Mouse (Mus musculus) intestine, embryonic 16.5 days (tissue): ENCODE measurements around the gene Arih1. TPM values are rescaled to one million over a fixed set of nuclear protein-coding genes. Genes with fewer than 3 reads are reported as not detected.

Source experiments
- ATAC-seq: fragments of 200-750 bp; cut with Nextera tagmentation; 2 replicates; pipeline ENCODE4 v1.8.0; 2017; ENCODE audit warnings: moderate TSS enrichment, moderate library complexity
- H3K27ac ChIP-seq: fragments of 300-500 bp; sonication (generic); 2 replicates; pipeline ENCODE4 v1.5.1; 2014; ENCODE audit warnings: mild to moderate bottlenecking, low read length
- H3K27me3 ChIP-seq: fragments of 300-500 bp; sonication (generic); replicated peaks from 2 replicates; pipeline ENCODE4 v1.6.1; 2014; ENCODE audit warnings: low read length, control low read depth, mixed read lengths; ENCODE audit not compliant: control insufficient read depth, insufficient read depth
- H3K36me3 ChIP-seq: fragments of 300-500 bp; sonication (generic); 2 replicates; pipeline ENCODE4 v1.6.1; 2014; ENCODE audit warnings: low read length, control low read depth; ENCODE audit not compliant: control insufficient read depth, insufficient read depth
- H3K4me1 ChIP-seq: fragments of 300-500 bp; sonication (generic); 2 replicates; pipeline ENCODE4 v1.6.1; 2014; ENCODE audit warnings: low read length, control low read depth, mixed read lengths; ENCODE audit not compliant: control insufficient read depth, insufficient read depth
- H3K4me2 ChIP-seq: fragments of 300-500 bp; sonication (generic); 2 replicates; pipeline ENCODE4 v1.6.1; 2014; ENCODE audit warnings: low read depth, low read length, control low read depth
- H3K4me3 ChIP-seq: fragments of 300-500 bp; sonication (generic); 2 replicates; pipeline ENCODE4 v1.5.1; 2014; ENCODE audit warnings: mild to moderate bottlenecking, low read length
- H3K9ac ChIP-seq: fragments of 300-500 bp; sonication (generic); 2 replicates; pipeline ENCODE4 v1.6.1; 2014; ENCODE audit warnings: low read depth, low read length
- H3K9me3 ChIP-seq: fragments of 300-500 bp; sonication (generic); 2 replicates; pipeline ENCODE4 v1.6.1; 2016; ENCODE audit warnings: low read length, control low read depth; ENCODE audit not compliant: control insufficient read depth
- WGBS: fragments of 180-500 bp; shearing (Covaris S2); extraction: QIAGEN DNeasy Blood & Tissue Kit; methylation state at CpG from one replicate; pipeline ENCODE4 v1.1.7; 2014; 5-methylcytosine and 5-hydroxymethylcytosine counted together
- polyA plus RNA-seq: library from polyadenylated mRNA; unstranded; fragments of >200 nt; fragmentation: Nextera tagmentation; extraction: Ambion mirVana; gene quantifications from 2 replicates; pipeline ENCODE4 v1.2.1, GENCODE M21; 2015

The Arih1 gene
- polyA plus RNA-seq, 1 experiment from 2014 or later, result 7.7 TPM

GRCm38 (mm10) chr9:59474838-59475237 lies 11.6 kb downstream of the Arih1 start:
- no peak for ATAC-seq
- Histone ChIP-seq H3K27me3 (no peaks in the 10 kb centered on the region), H3K9ac (no peak overlapping the region), H3K4me1 (0 out of 2 replicates have a peak, but pooled peaks cover 6% of the 10 kb centered on the region), H3K9me3 (no peaks in the 10 kb centered on the region), H3K27ac (no peak overlapping the region), H3K4me3 (no peak overlapping the region), H3K4me2 (no peak overlapping the region), H3K36me3 (no peaks in the 10 kb centered on the region)
- 79% methylated on average over 1 of the region's 1 CpGs for WGBS

GRCm38 (mm10) chr9:59473171-59473570 lies 13.2 kb downstream of the Arih1 start:
- Histone ChIP-seq H3K27me3 (no peaks in the 10 kb centered on the region), H3K4me3 (no peak overlapping the region), H3K4me1 (peaks cover 6% of the 10 kb centered on the region; the same call in 1 of the 2 replicates), H3K36me3 (no peaks in the 10 kb centered on the region), H3K27ac (no peak overlapping the region), H3K9ac (no peak overlapping the region), H3K9me3 (no peaks in the 10 kb centered on the region), H3K4me2 (no peak overlapping the region)
- WGBS, result 82% methylated on average over 2 of the region's 2 CpGs
- no peak for ATAC-seq

- Histone ChIP-seq H3K4me3 (no peak overlapping the region), H3K36me3 (no peaks in the 10 kb centered on the region), H3K4me2 (no peak overlapping the region), H3K27me3 (no peaks in the 10 kb centered on the region), H3K4me1 (peaks cover 3% of the 10 kb centered on the region; the same call in 1 of the 2 replicates), H3K9me3 (no peaks in the 10 kb centered on the region), H3K9ac (no peak overlapping the region), H3K27ac (no peak overlapping the region)
- no peak for ATAC-seq
- 51% methylated on average over 1 of the region's 1 CpGs for WGBS
Measured at GRCm38 (mm10) chr9:59469446-59469845, 17.0 kb downstream of the Arih1 start.

- H3K36me3 ChIP-seq, result no peaks in the 10 kb centered on the region
- H3K27me3 ChIP-seq, result no peaks in the 10 kb centered on the region
- no peak overlapping the region for H3K4me3 ChIP-seq
- whole genome bisulfite sequencing, result 83% methylated on average over 1 of the region's 1 CpGs
- H3K4me1 ChIP-seq, result peaks cover 3% of the 10 kb centered on the region
- H3K27ac ChIP-seq, result no peak overlapping the region
- no peak overlapping the region for H3K4me2 ChIP-seq
- no peaks in the 10 kb centered on the region for H3K9me3 ChIP-seq
- no peak overlapping the region for H3K9ac ChIP-seq
- ATAC-seq, result no peak
Measured at GRCm38 (mm10) chr9:59464293-59464692, 22.1 kb downstream of the Arih1 start.

GRCm38 (mm10) chr9:59458997-59459510 lies 27.4 kb downstream of the Arih1 start:
- no peak overlapping the region for H3K27ac ChIP-seq
- no peak for ATAC-seq
- 71% methylated on average over 4 of the region's 4 CpGs for WGBS

GRCm38 (mm10) chr9:59458416-59458815 lies 28.0 kb downstream of the Arih1 start:
- Histone ChIP-seq H3K4me3 (no peak overlapping the region), H3K36me3 (no peaks in the 10 kb centered on the region), H3K4me1 (peaks cover 3% of the 10 kb centered on the region; the same call in 1 of the 2 replicates), H3K9me3 (no peaks in the 10 kb centered on the region), H3K9ac (no peak overlapping the region), H3K27ac (no peak overlapping the region), H3K27me3 (no peaks in the 10 kb centered on the region), H3K4me2 (no peak overlapping the region)
- ATAC-seq, result no peak
- 88% methylated on average over 1 of the region's 1 CpGs for WGBS

More at GRCm38 (mm10) chr9:59458997-59459510, 27.4 kb downstream of the Arih1 start:
- no peaks in the 10 kb centered on the region for H3K9me3 ChIP-seq
- H3K4me2 ChIP-seq, result no peak overlapping the region
- no peak overlapping the region for H3K4me3 ChIP-seq
- H3K27me3 ChIP-seq, result no peaks in the 10 kb centered on the region
- peaks cover 3% of the 10 kb centered on the region; the same call in 1 of the 2 replicates for H3K4me1 ChIP-seq
- H3K36me3 ChIP-seq, result no peaks in the 10 kb centered on the region
- no peak overlapping the region for H3K9ac ChIP-seq

GRCm38 (mm10) chr9:59457671-59458070 lies 28.7 kb downstream of the Arih1 start:
- Histone ChIP-seq H3K4me2 (no peak overlapping the region), H3K4me1 (peaks cover 3% of the 10 kb centered on the region; the same call in 1 of the 2 replicates), H3K9me3 (no peaks in the 10 kb centered on the region), H3K9ac (no peak overlapping the region), H3K27ac (no peak overlapping the region), H3K4me3 (no peak overlapping the region), H3K36me3 (no peaks in the 10 kb centered on the region), H3K27me3 (no peaks in the 10 kb centered on the region)
- ATAC-seq, result no peak
- WGBS, result 87% methylated on average over 1 of the region's 1 CpGs

GRCm38 (mm10) chr9:59455404-59456068 lies 30.9 kb downstream of the Arih1 start:
- peaks cover 3% of the 10 kb centered on the region; the same call in 1 of the 2 replicates for H3K4me1 ChIP-seq
- ATAC-seq, result peak; percentile 62; the same call in 1 of the 2 replicates
- WGBS, result 65% methylated on average over 3 of the region's 3 CpGs
- no peaks in the 10 kb centered on the region for H3K27me3 ChIP-seq
- no peaks in the 10 kb centered on the region for H3K36me3 ChIP-seq
- no peaks in the 10 kb centered on the region for H3K9me3 ChIP-seq
- no peak overlapping the region for H3K27ac ChIP-seq
- H3K9ac ChIP-seq, result no peak overlapping the region
- no peak overlapping the region for H3K4me3 ChIP-seq
- no peak overlapping the region for H3K4me2 ChIP-seq

GRCm38 (mm10) chr9:59433729-59434128 lies 52.7 kb downstream of the Arih1 start:
- Histone ChIP-seq H3K4me1 (no peaks in the 10 kb centered on the region), H3K9me3 (no peaks in the 10 kb centered on the region)
- ATAC-seq, result no peak

More at GRCm38 (mm10) chr9:59433729-59434128, 52.7 kb downstream of the Arih1 start:
- Histone ChIP-seq H3K27me3 (no peaks in the 10 kb centered on the region), H3K4me3 (no peak overlapping the region), H3K27ac (no peak overlapping the region), H3K4me2 (no peak overlapping the region), H3K9ac (no peak overlapping the region), H3K36me3 (no peaks in the 10 kb centered on the region)
- 97% methylated on average over 1 of the region's 1 CpGs for WGBS
